Mouse (Mus musculus) forebrain, postnatal 0 days (tissue): ENCODE measurements around the gene Abcc2. TPM values are rescaled to one million over a fixed set of nuclear protein-coding genes. Genes with fewer than 3 reads are reported as not detected.

Experiments used
- ATAC-seq: fragments of 200-750 bp; cut with Nextera tagmentation; 2 replicates; pipeline ENCODE4 v1.8.0; 2017; ENCODE audit warnings: mild to moderate bottlenecking, moderate library complexity
- DNase-seq: peaks from one replicate; pipeline ENCODE4 v3.0.0-alpha.2; 2015
- H3K27ac ChIP-seq: fragments of 300-500 bp; sonication (generic); 2 replicates; pipeline ENCODE4 v1.5.1; 2014; ENCODE audit warnings: low read depth, mild to moderate bottlenecking, antibody characterized with exemption, low read length, moderate library complexity, mixed read lengths
- H3K27me3 ChIP-seq: fragments of 300-500 bp; sonication (generic); 2 replicates; pipeline ENCODE4 v1.6.1; 2014; ENCODE audit warnings: mild to moderate bottlenecking, low read length, mixed read lengths; ENCODE audit not compliant: insufficient read depth
- H3K36me3 ChIP-seq: fragments of 300-500 bp; sonication (generic); 2 replicates; pipeline ENCODE4 v1.6.1; 2014; ENCODE audit warnings: mild to moderate bottlenecking, moderate library complexity; ENCODE audit not compliant: insufficient read depth
- H3K4me1 ChIP-seq: fragments of 300-500 bp; sonication (generic); 2 replicates; pipeline ENCODE4 v1.6.1; 2014; ENCODE audit warnings: antibody characterized with exemption; ENCODE audit not compliant: insufficient read depth
- H3K4me2 ChIP-seq: fragments of 300-500 bp; sonication (generic); 2 replicates; pipeline ENCODE4 v1.6.1; 2014; ENCODE audit warnings: low read depth, mild to moderate bottlenecking, moderate library complexity
- H3K4me3 ChIP-seq: fragments of 300-500 bp; sonication (generic); 2 replicates; pipeline ENCODE4 v1.5.1; 2014; ENCODE audit warnings: low read depth, low read length, mixed read lengths
- H3K9ac ChIP-seq: fragments of 300-500 bp; sonication (generic); 2 replicates; pipeline ENCODE4 v1.6.1; 2014; ENCODE audit warnings: mild to moderate bottlenecking
- H3K9me3 ChIP-seq: fragments of 300-500 bp; sonication (generic); 2 replicates; pipeline ENCODE4 v1.6.1; 2016; ENCODE audit warnings: low read length
- CTCF ChIP-seq: sonication (generic); IDR thresholded peaks from 2 replicates; pipeline ENCODE4 v1.5.1; 2016; ENCODE audit warnings: antibody characterized with exemption, control low read depth, low read depth
- WGBS: fragments of 180-500 bp; shearing (Covaris S2); extraction: QIAGEN DNeasy Blood & Tissue Kit; methylation state at CpG from one replicate; pipeline ENCODE4 v1.1.7; 2014; 5-methylcytosine and 5-hydroxymethylcytosine counted together
- polyA plus RNA-seq: library from polyadenylated mRNA; unstranded; fragments of >200 nt; fragmentation: Nextera tagmentation; extraction: Ambion mirVana; gene quantifications from 2 replicates; pipeline ENCODE4 v1.2.1, GENCODE M21; 2015
- total RNA-seq: library from RNA; depleted of rRNA; stranded (reverse); fragments of >200 nt; gene quantifications from 2 replicates; pipeline ENCODE4 v1.2.3, GENCODE M21; 2014

The Abcc2 gene
- total and polyA plus RNA-seq, 2 experiments from 2014 or later, result 0.02 TPM; not detected in 1

DNA sequence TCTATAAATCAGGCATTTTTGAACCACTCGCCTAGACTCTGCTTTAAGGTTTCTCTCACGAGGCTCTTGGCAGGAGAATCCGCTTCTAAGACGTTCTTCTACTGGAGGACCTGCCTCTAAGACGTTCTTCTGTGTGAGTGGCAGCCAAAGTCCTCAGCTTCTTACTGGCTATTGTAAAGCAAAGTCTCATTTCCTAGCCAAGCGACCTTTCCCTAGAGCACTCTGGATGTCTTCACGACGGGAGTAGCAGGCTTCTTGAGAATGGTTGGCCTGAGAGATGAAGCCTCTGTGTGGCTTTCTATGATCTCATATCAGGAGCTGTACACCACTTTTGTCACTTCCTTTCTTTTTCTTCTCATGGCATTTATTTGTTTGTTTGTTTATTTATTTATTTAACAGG lies 13.5 kb downstream of the Abcc2 start:
- TF ChIP-seq CTCF, result no peak
- no peaks in the 10 kb centered on the region for H3K27me3 ChIP-seq
- H3K9me3 ChIP-seq, result no peaks in the 10 kb centered on the region
- DNase-seq (no peak), ATAC-seq (no peak)
- no peak overlapping the region for H3K9ac ChIP-seq
- no peak overlapping the region for H3K4me3 ChIP-seq
- H3K27ac ChIP-seq, result no peak overlapping the region
- WGBS, result 80% methylated on average over 8 of the region's 8 CpGs
- H3K4me1 ChIP-seq, result no peaks in the 10 kb centered on the region
- no peaks in the 10 kb centered on the region for H3K36me3 ChIP-seq
- no peak overlapping the region for H3K4me2 ChIP-seq

DNA sequence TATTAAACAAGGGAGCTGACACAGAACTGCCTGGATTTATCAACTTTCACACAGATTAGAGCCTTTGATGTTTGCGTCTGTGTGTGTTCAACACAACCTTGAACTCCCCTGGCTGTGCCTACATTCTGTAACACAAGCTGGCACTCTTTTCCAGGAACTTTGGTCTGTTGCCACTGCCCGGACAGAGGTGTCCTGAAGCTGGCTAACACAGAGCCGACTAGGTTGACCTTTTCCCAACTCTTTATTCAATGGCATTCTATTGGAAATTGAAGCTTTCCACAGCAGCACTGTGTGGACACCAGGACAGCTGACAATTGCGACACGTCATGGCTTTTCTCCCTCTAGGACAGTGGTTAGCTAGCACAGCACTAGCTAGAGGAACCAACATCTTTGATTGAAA lies 15.2 kb downstream of the Abcc2 start:
- no peak overlapping the region for H3K4me3 ChIP-seq
- no peaks in the 10 kb centered on the region for H3K4me1 ChIP-seq
- H3K4me2 ChIP-seq, result no peak overlapping the region
- ATAC-seq, result no peak
- no peaks in the 10 kb centered on the region for H3K36me3 ChIP-seq
- WGBS, result 72% methylated on average over 5 of the region's 5 CpGs
- H3K27me3 ChIP-seq, result no peaks in the 10 kb centered on the region
- no peak overlapping the region for H3K27ac ChIP-seq
- DNase-seq, result no peak
- H3K9me3 ChIP-seq, result no peaks in the 10 kb centered on the region
- TF ChIP-seq CTCF, result no peak
- H3K9ac ChIP-seq, result no peak overlapping the region

DNA sequence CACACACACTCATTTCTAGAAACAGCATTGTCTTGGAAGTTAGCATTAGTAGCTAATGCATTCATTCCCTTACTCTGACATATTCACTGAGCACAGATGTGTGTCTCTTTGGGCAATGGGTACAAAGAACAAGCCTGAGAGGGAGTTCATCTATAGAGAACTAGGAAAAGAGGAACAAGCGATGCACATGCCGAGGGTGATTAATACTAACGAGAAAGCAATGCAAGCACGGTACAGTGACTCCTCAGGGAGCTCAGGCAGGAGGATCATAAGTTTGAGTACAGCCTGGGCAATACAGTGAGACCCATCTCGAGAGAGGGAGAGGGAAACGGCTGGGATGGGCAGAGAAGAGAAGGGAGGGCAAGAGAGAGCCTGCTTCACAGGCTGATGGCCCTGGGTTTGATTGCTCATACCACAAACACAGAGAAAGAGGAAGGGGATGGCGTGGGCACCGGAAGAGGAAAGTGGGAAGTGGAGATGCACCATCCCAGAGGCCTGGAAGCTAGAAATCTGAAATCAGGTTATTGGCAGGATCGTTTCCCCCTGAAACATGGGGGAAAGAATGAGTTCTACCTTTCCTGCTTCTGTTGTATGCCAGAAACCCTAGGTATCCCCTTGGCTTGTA lies 19.5 kb downstream of the Abcc2 start:
- H3K9me3 ChIP-seq, result no peaks in the 10 kb centered on the region
- DNase-seq (no peak), ATAC-seq (no peak)
- H3K27me3 ChIP-seq, result no peaks in the 10 kb centered on the region
- H3K27ac ChIP-seq, result no peak overlapping the region
- H3K4me1 ChIP-seq, result no peaks in the 10 kb centered on the region
- 72% methylated on average over 9 of the region's 9 CpGs for WGBS
- no peak overlapping the region for H3K9ac ChIP-seq
- H3K4me3 ChIP-seq, result no peak overlapping the region
- no peaks in the 10 kb centered on the region for H3K36me3 ChIP-seq
- no peak overlapping the region for H3K4me2 ChIP-seq
- no peak for TF ChIP-seq CTCF

DNA sequence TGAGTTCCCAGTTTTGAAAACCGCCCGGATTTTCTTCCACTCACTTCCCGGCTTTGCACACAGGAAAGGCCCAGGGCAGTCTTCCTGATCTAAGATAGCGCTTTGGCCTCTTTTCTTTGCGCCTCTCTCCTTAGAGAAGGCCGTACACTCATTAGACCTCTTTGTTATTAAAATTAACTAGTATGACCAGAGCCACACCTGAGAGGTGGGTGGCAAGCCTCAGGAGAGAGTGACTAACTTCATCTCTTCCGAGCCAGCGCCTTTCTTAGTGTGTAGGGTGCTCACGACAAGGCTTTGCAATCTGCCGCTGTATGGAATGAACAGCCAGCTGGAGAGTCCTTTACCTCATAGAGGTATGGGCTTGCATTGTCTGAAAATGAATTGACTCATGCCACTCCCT lies 21.9 kb downstream of the Abcc2 start:
- Histone ChIP-seq H3K9me3 (no peaks in the 10 kb centered on the region), H3K9ac (no peak overlapping the region), H3K4me1 (no peaks in the 10 kb centered on the region), H3K4me2 (no peak overlapping the region), H3K27ac (no peak overlapping the region), H3K4me3 (no peak overlapping the region), H3K36me3 (no peaks in the 10 kb centered on the region), H3K27me3 (no peaks in the 10 kb centered on the region)
- DNase-seq (no peak), ATAC-seq (no peak)
- no peak for TF ChIP-seq CTCF
- WGBS, result 74% methylated on average over 10 of the region's 10 CpGs

DNA sequence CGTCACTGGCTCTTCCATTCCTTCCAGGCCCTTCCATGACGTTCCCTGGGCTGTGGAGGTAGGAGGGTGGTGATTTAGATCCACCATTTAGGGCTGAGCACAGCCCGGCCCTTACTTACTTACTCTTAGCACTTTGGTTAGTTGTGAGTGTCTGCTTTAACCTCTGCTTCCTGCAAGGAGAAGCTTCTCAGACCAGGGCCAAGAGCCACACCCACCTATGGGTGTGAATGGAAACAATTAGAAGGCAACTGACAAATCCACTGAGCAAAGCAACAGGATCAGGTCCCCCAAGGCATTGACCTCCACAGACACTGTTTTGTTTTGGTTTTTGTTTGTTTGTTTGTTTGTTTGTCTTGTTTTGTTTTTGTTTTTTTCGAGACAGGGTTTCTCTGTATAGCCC lies 27.3 kb downstream of the Abcc2 start:
- no peak overlapping the region for H3K9ac ChIP-seq
- ATAC-seq (no peak), DNase-seq (no peak)
- no peaks in the 10 kb centered on the region for H3K27me3 ChIP-seq
- H3K4me3 ChIP-seq, result no peak overlapping the region
- H3K4me1 ChIP-seq, result no peaks in the 10 kb centered on the region
- no peaks in the 10 kb centered on the region for H3K36me3 ChIP-seq
- no peaks in the 10 kb centered on the region for H3K9me3 ChIP-seq
- WGBS, result 35% methylated on average over 4 of the region's 4 CpGs
- H3K4me2 ChIP-seq, result no peak overlapping the region
- TF ChIP-seq CTCF, result no peak
- H3K27ac ChIP-seq, result no peak overlapping the region

DNA sequence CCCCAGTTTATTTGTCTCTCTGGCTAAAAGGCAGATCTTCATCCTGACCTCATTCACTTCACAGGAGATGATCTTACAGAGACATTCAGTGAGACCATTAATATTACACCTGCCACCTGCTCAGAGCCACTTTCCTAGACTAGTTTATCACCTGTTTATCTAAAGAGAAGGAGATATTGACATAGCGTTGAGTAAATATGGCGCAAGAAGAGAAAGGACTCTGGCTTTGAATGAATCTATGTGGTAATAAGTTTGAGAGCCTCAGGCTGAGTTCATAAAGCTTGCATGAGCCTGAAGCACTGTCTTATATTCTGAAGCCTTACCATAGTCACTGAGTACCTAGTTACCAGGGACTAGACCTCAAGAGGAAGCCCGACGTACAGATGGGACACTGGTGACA lies 29.4 kb downstream of the Abcc2 start:
- DNase-seq (no peak), ATAC-seq (no peak)
- Histone ChIP-seq H3K27ac (no peak overlapping the region), H3K9ac (no peak overlapping the region), H3K27me3 (no peaks in the 10 kb centered on the region), H3K9me3 (no peaks in the 10 kb centered on the region), H3K4me3 (no peak overlapping the region), H3K36me3 (no peaks in the 10 kb centered on the region), H3K4me1 (no peaks in the 10 kb centered on the region), H3K4me2 (no peak overlapping the region)
- no peak for TF ChIP-seq CTCF
- 97% methylated on average over 4 of the region's 4 CpGs for WGBS

DNA sequence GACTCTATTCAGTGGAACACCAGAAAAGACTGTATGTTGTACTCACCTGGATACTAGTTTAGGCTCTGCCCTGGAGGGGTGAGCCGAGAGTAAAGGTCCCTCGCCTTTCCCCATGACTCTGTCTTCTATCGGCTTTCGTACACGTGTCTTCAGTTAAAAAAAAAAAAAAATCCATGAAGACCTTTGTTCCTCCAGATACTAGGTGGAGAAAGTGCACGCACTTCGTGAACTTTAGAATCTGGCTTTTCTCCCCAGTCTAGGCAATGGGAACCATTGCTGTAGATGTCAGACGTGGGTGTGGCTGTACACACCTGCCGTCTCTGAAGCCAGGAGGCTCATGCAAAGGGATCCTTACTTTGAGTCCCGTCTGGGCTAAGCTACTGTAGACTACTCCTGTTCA lies 31.3 kb downstream of the Abcc2 start:
- Histone ChIP-seq H3K4me3 (no peak overlapping the region), H3K9me3 (no peaks in the 10 kb centered on the region), H3K27me3 (no peaks in the 10 kb centered on the region), H3K4me2 (no peak overlapping the region), H3K36me3 (no peaks in the 10 kb centered on the region), H3K9ac (no peak overlapping the region), H3K27ac (no peak overlapping the region), H3K4me1 (no peaks in the 10 kb centered on the region)
- no peak for DNase-seq
- no peak for TF ChIP-seq CTCF
- WGBS, result 89% methylated on average over 10 of the region's 10 CpGs
- ATAC-seq, result no peak
